Mouse (Mus musculus): ENCODE measurements around the gene Ints3. TPM values are rescaled to one million over a fixed set of nuclear protein-coding genes. Genes with fewer than 3 reads are reported as not detected.
"Not testable (repeated sequence)": the region's sequence is repeated elsewhere in the genome, so short reads cannot be mapped to it uniquely, and the experiment has no call there.

Gene Ints3
- polyA plus RNA-seq, 1 experiment, result 21.1 TPM

GRCm38 (mm10) chr3:90347847-90348246, 85.6 kb downstream of the Ints3 start:
- Histone ChIP-seq H3K27ac (ENCODE audit: insufficient read depth, low read length) (no peak overlapping the region), H3K4me1 (ENCODE audit: control insufficient read depth, insufficient read depth, insufficient read length) (no peaks in the 10 kb centered on the region), H3K4me3 (ENCODE audit: extremely low read depth, insufficient read depth, insufficient read length) (no peak overlapping the region), H3K27me3 (ENCODE audit: control insufficient read depth, insufficient read depth, low read length) (no peaks in the 10 kb centered on the region), H3K36me3 (ENCODE audit: control insufficient read depth, insufficient read depth, low read length) (peaks cover 29% of the 10 kb centered on the region)
- TF ChIP-seq POLR2A (IDR thresholded peaks at IDR 0.05; ENCODE audit: low read depth, low read length) (no peak), CTCF (IDR thresholded peaks at IDR 0.05; ENCODE audit: extremely low read depth, insufficient read depth, insufficient read length, insufficient replicate concordance) (no peak)
- DNase-seq (ENCODE audit: low read depth in 1 of 2, low spot score in 2 of 2), result no peak
- 96% methylated on average over 4 of the region's 4 CpGs for WGBS

GRCm38 (mm10) chr3:90342853-90343252, 90.6 kb downstream of the Ints3 start:
- H3K36me3 ChIP-seq (ENCODE audit: control insufficient read depth, insufficient read depth, low read length), result peaks cover 15% of the 10 kb centered on the region
- DNase-seq (ENCODE audit: low read depth in 1 of 2, low spot score in 2 of 2), result not testable (repeated sequence)

More at GRCm38 (mm10) chr3:90342853-90343252, 90.6 kb downstream of the Ints3 start:
- 85% methylated on average over 2 of the region's 2 CpGs for WGBS
- not testable (repeated sequence) for H3K4me3 ChIP-seq (ENCODE audit: extremely low read depth, insufficient read depth, insufficient read length); H3K27me3 ChIP-seq (ENCODE audit: control insufficient read depth, insufficient read depth, low read length); H3K4me1 ChIP-seq (ENCODE audit: control insufficient read depth, insufficient read depth, insufficient read length); H3K27ac ChIP-seq (ENCODE audit: insufficient read depth, low read length)

Other genes starting within 250 kb of the Ints3 start
- gene Rps27, start 220.0 kb downstream of the Ints3 start, polyA plus RNA-seq (2012; rRNA removed), result 1,209 and 1,253 TPM in 2 replicates
- 1.6 and 2.6 TPM in 2 replicates for gene Rab13, start 219.9 kb downstream of the Ints3 start, polyA plus RNA-seq (2012; rRNA removed)
- 60.3 and 66.4 TPM in 2 replicates for gene Jtb, start 202.0 kb downstream of the Ints3 start, polyA plus RNA-seq (2012; rRNA removed)
- 0.21 and 0.56 TPM in 2 replicates for gene Creb3l4, start 190.1 kb downstream of the Ints3 start, polyA plus RNA-seq (2012; rRNA removed)
- 40.5 and 43.3 TPM in 2 replicates for gene Slc39a1, start 185.4 kb downstream of the Ints3 start, polyA plus RNA-seq (2012; rRNA removed)
- 103 and 105 TPM in 2 replicates for gene Crtc2, start 179.5 kb downstream of the Ints3 start, polyA plus RNA-seq (2012; rRNA removed)
- 155 and 178 TPM in 2 replicates for gene Dennd4b, start 168.4 kb downstream of the Ints3 start, polyA plus RNA-seq (2012; rRNA removed)
- gene Gatad2b, start 140.4 kb downstream of the Ints3 start, polyA plus RNA-seq (2012; rRNA removed), result 24.2 and 26.9 TPM in 2 replicates
- gene Slc27a3, start 43.7 kb downstream of the Ints3 start, polyA plus RNA-seq (2012; rRNA removed), result 10.4 and 11.2 TPM in 2 replicates
- 15.4 and 16.1 TPM in 2 replicates for gene Npr1, start 32.2 kb upstream of the Ints3 start, polyA plus RNA-seq (2012; rRNA removed)
- gene Ilf2, start 42.5 kb upstream of the Ints3 start, polyA plus RNA-seq (2012; rRNA removed), result 12.3 and 12.6 TPM in 2 replicates
- 12.4 and 13.2 TPM in 2 replicates for gene Snapin, start 57.4 kb upstream of the Ints3 start, polyA plus RNA-seq (2012; rRNA removed)
- 32.9 and 34.0 TPM in 2 replicates for gene Chtop, start 75.9 kb upstream of the Ints3 start, polyA plus RNA-seq (2012; rRNA removed)
- 15.9 and 28.8 TPM in 2 replicates for gene S100a1, start 80.8 kb upstream of the Ints3 start, polyA plus RNA-seq (2012; rRNA removed)
- gene S100a13, start 80.8 kb upstream of the Ints3 start, polyA plus RNA-seq (2012; rRNA removed), result 27.0 and 30.0 TPM in 2 replicates
- gene S100a14, start 93.2 kb upstream of the Ints3 start, polyA plus RNA-seq (2012; rRNA removed), result 0.06 TPM in 1 of 2 replicates, not detected in the other
- gene S100a16, start 103.6 kb upstream of the Ints3 start, polyA plus RNA-seq (2012; rRNA removed), result 15.9 and 18.7 TPM in 2 replicates
- gene S100a3, start 127.0 kb upstream of the Ints3 start, polyA plus RNA-seq (2012; rRNA removed), result 0.46 and 0.55 TPM in 2 replicates
- not detected in 2 replicates for gene S100a2, start 156.6 kb upstream of the Ints3 start, polyA plus RNA-seq (2012; rRNA removed)
- gene Gm42674, start 168.3 kb upstream of the Ints3 start, polyA plus RNA-seq (2012; rRNA removed), result not detected in 2 replicates
- 43.5 and 68.3 TPM in 2 replicates for gene S100a4, start 170.1 kb upstream of the Ints3 start, polyA plus RNA-seq (2012; rRNA removed)
- gene S100a5, start 174.9 kb upstream of the Ints3 start, polyA plus RNA-seq (2012; rRNA removed), result not detected in 2 replicates
- gene S100a6, start 179.3 kb upstream of the Ints3 start, polyA plus RNA-seq (2012; rRNA removed), result 90.6 and 121 TPM in 2 replicates
- gene S100a7a, start 220.4 kb upstream of the Ints3 start, polyA plus RNA-seq (2012; rRNA removed), result 0.07 and 0.08 TPM in 2 replicates
- gene S100a8, start 235.4 kb upstream of the Ints3 start, polyA plus RNA-seq (2012; rRNA removed), result 29.8 and 32.1 TPM in 2 replicates

All from spleen, adult 2 months (tissue).